In genomic region chr5:149678100-149678989, GRCm38 (mm10) we compare ENCODE assay signal across 8 mouse cellular contexts. TPM values are rescaled to one million over a fixed set of nuclear protein-coding genes. Genes with fewer than 3 reads are reported as not detected.
A peak's percentile ranks its signal among the peaks of the same experiment; 100 is the strongest.
DNase-seq lines count a peak whose midpoint lies in the region.

TSS of gene B3glct (plus strand) at chr5:149678230.

- DNase-seq in adipocyte (ENCODE audit: low spot score), result peak; percentile 84
- DNase-seq in embryo, embryonic 10 days (ENCODE audit: low spot score), result peak; percentile 80
- DNase-seq in gastrocnemius, postnatal 10 days, result peak; percentile 93
- peak; percentile 92 for DNase-seq in induced T-regulatory cell, adult 2 months (ENCODE audit: low read depth)
- peak; percentile 50 to 73 for DNase-seq in left cerebral cortex, adult 8-10 months (ENCODE audit: low spot score in 2 of 2)
- peak; percentile 69 to 74 for DNase-seq in right cerebral cortex, adult 2 months (ENCODE audit: low spot score in 2 of 2)
- peak; percentile 85 for DNase-seq in urinary bladder, postnatal 14 days (ENCODE audit: low spot score)

- H3K4me1 ChIP-seq in megakaryocyte, embryonic 14.5 days, result peaks cover 14% of the 10 kb centered on the region

- H3K4me3 ChIP-seq in megakaryocyte, embryonic 14.5 days (replicated peaks), result peak within 1 kb of the TSS; percentile 94

- peaks cover 33% of the 10 kb centered on the region for H3K27me3 ChIP-seq in megakaryocyte, embryonic 14.5 days (replicated peaks)

- no peaks in the 10 kb centered on the region; the same call in 1 of the 2 replicates for H3K9me3 ChIP-seq in megakaryocyte, embryonic 14.5 days

- no peaks in the 10 kb centered on the region for H3K36me3 ChIP-seq in megakaryocyte, embryonic 14.5 days (replicated peaks; ENCODE audit: low read length)

RNA-seq across cellular contexts. Expression of gene B3glct, which starts in this region (rescaled TPM):
- 1 to 10 TPM; 6.6 to 8.4 TPM for total RNA-seq in gastrocnemius, postnatal 10 days (2021)
- 10 to 100 TPM; 16.4 to 21.1 (median 18.8) TPM for total RNA-seq in left cerebral cortex, adult 8-10 months (2022)
- 2.1 TPM in 1 of 2 replicates, not detected in the other for polyA plus RNA-seq in megakaryocyte, embryonic 14.5 days (2012; ENCODE audit: insufficient read depth, low replicate concordance)

Comparison
In these comparisons a context has a peak if more than half of its experiments do, and no peak if none do; other contexts are left out.
1. Peak in every context shown above with its lines: DNase-seq and H3K4me3 ChIP-seq.